Mouse (Mus musculus): ENCODE data around the gene Cnr2. TPM values are rescaled to one million over a fixed set of nuclear protein-coding genes. Genes with fewer than 3 reads are reported as not detected.

Cnr2 gene
- polyA plus RNA-seq, 1 experiment from 2014 or later: 0.32 TPM

GRCm38 (mm10) chr4:135896157-135896556 is 963 bp downstream of the Cnr2 start:
- no peak overlapping the region for H3K9ac ChIP-seq
- no peak overlapping the region for H3K4me3 ChIP-seq
- no peak for ATAC-seq (ENCODE audit: low FRiP score, low read depth)
- H3K27ac ChIP-seq: no peak overlapping the region
- no peaks in the 10 kb centered on the region for H3K27me3 ChIP-seq (replicated peaks)
- 80% methylated on average over 6 of the region's 6 CpGs for WGBS
- no peaks in the 10 kb centered on the region for H3K9me3 ChIP-seq
- no peak overlapping the region for H3K4me2 ChIP-seq (replicated peaks)
- no peaks in the 10 kb centered on the region for H3K4me1 ChIP-seq
- H3K36me3 ChIP-seq: no peaks in the 10 kb centered on the region

DNA sequence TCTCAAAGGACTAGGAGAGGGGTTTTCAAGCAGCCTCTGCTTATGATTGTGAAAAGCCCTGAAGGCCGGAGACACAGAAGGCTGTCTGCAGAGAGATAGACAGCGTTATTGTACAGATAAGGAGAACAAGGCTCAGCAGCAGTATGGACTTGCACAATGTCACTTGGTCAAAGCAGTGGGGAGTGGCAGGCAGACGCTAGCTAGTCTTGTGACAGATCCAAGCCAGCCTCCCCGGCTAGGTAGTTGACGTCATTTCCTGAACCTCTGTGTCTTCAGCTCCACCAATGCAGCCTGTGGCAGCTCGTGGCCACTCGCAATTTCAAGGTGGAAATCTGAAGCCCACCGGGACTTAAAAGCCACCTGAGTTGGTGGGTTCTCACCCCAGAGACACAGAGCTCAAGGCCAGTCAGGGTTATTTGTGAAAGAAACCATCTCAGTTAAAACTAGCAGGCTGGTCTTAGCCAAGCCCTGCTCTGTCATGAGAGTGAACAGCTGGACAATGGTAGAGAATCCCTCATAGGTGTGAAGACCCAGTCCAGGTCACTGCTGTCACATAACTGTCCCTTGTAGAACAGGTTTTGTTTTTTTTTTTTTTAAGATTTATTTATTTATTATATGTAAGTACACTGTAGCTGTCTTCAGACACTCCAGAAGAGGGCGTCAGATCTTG is 3.3 kb downstream of the Cnr2 start:
- H3K27ac ChIP-seq: no peak overlapping the region
- no peak for ATAC-seq (ENCODE audit: low FRiP score, low read depth)
- H3K9me3 ChIP-seq: no peaks in the 10 kb centered on the region
- H3K9ac ChIP-seq: no peak overlapping the region
- 76% methylated on average over 9 of the region's 9 CpGs for WGBS
- H3K4me3 ChIP-seq: no peak overlapping the region
- H3K27me3 ChIP-seq (replicated peaks): no peaks in the 10 kb centered on the region
- no peak overlapping the region for H3K4me2 ChIP-seq (replicated peaks)
- no peaks in the 10 kb centered on the region for H3K36me3 ChIP-seq
- H3K4me1 ChIP-seq: no peaks in the 10 kb centered on the region

DNA sequence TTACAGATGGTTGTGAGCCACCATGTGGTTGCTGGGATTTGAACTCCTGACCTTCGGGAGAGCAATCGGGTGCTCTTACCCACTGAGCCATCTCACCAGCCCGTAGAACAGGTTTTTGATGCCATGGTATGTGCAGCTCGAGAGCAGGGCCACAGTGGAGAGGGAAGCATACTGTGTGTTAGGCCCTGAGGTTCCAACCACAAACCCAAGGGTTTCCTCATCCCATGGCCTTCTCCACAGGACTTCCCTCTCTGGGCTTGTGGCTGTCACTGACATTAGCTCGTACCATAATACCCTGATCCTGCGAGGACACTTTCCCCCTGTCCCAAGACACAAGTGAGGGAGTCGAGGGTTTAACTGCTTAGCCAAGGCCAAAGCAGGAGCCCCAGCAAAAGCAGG is 3.9 kb downstream of the Cnr2 start:
- no peak for ATAC-seq (ENCODE audit: low FRiP score, low read depth)
- 89% methylated on average over 7 of the region's 7 CpGs for WGBS
- Histone ChIP-seq H3K27me3 (replicated peaks) (no peaks in the 10 kb centered on the region), H3K4me2 (replicated peaks) (no peak overlapping the region), H3K36me3 (no peaks in the 10 kb centered on the region), H3K9ac (no peak overlapping the region), H3K9me3 (no peaks in the 10 kb centered on the region), H3K4me3 (no peak overlapping the region), H3K27ac (no peak overlapping the region), H3K4me1 (no peaks in the 10 kb centered on the region)

DNA sequence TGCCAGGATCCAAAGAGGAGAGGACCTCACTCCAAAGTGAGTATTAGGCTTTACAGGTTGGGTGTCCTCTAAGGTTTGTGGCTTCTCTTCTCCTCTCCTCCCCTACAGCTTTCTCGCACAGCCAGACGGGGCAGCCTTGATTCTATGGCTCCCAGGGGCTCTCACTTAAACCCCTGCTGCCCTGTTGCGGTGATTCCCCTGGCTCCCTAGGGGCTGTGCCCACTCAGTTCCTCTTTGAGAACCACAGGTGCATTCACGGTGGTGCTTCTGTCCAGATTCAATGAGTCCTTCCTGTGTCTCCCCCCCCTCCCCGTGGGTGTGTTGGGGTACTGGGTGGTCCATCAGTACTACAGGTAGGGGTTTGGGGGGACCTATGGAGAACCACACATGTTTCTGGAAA is 4.8 kb downstream of the Cnr2 start:
- Histone ChIP-seq H3K4me1 (no peaks in the 10 kb centered on the region), H3K27ac (no peak overlapping the region), H3K36me3 (no peaks in the 10 kb centered on the region), H3K9me3 (no peaks in the 10 kb centered on the region), H3K9ac (no peak overlapping the region), H3K4me2 (replicated peaks) (no peak overlapping the region), H3K4me3 (no peak overlapping the region), H3K27me3 (replicated peaks) (no peaks in the 10 kb centered on the region)
- 82% methylated on average over 5 of the region's 5 CpGs for WGBS
- ATAC-seq (ENCODE audit: low FRiP score, low read depth): no peak

DNA sequence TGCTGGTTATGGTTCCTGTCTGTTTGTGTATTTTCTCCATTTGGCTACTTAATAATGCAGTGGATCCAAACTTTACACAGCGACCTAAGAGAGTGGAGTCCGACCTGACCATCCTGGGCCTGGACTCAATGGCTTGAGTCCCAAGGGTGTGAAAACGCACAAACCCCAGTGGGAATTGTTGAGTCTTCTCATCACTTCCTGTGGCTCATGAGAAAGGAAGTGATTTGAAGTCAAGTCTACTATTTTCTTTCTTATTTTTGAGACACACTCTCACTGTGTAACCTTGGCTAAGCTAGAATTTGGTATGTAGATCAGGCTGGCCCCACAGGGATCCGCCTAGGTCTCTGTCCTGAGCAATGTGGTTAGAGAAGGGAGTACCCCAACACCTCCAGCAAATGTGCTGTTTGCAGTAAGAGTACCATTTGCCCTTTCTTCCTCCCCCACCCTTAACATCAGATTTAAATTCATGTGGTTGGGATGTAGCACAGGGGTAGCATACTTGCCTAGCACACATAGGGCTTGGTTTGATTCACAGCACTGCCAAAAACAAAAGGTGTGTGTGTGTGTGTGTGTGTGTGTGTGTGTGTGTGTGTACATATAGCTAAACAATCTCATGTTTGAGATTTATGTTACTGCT is 7.5 kb downstream of the Cnr2 start:
- H3K4me1 ChIP-seq: no peaks in the 10 kb centered on the region
- no peaks in the 10 kb centered on the region for H3K27me3 ChIP-seq (replicated peaks)
- no peaks in the 10 kb centered on the region for H3K36me3 ChIP-seq
- no peak for ATAC-seq (ENCODE audit: low FRiP score, low read depth)
- H3K27ac ChIP-seq: no peak overlapping the region
- H3K4me2 ChIP-seq (replicated peaks): no peak overlapping the region
- no peak overlapping the region for H3K4me3 ChIP-seq
- WGBS: 89% methylated on average over 4 of the region's 4 CpGs
- H3K9me3 ChIP-seq: no peaks in the 10 kb centered on the region
- no peak overlapping the region for H3K9ac ChIP-seq

DNA sequence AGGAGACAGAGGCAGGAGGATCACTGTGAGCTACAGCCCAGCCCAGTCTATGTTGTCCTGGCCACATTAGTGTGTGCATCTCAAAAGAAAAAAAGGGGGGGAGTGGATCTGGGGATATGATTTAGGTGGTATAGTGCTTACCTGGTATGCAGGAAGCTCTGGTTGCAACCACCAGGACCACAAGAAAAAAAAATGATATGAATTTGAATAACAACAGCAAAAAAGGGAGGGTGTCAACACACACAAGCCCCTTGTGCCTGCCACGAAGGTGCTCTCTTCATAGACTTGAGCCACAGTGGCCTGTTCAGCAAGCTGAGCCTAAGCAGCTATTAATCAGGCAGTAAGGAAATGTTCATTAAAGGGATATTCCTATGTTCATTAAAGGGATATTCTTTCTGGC is 9.6 kb downstream of the Cnr2 start:
- no peaks in the 10 kb centered on the region for H3K4me1 ChIP-seq

GRCm38 (mm10) chr4:135906633-135907032 is 11.4 kb downstream of the Cnr2 start:
- 84% methylated on average over 3 of the region's 3 CpGs for WGBS
- no peaks in the 10 kb centered on the region for H3K9me3 ChIP-seq
- no peak overlapping the region for H3K4me2 ChIP-seq (replicated peaks)
- H3K9ac ChIP-seq: no peak overlapping the region
- H3K4me3 ChIP-seq: no peak overlapping the region
- no peaks in the 10 kb centered on the region for H3K36me3 ChIP-seq
- H3K27me3 ChIP-seq (replicated peaks): no peaks in the 10 kb centered on the region
- no peak for ATAC-seq (ENCODE audit: low FRiP score, low read depth)
- no peak overlapping the region for H3K27ac ChIP-seq
- no peaks in the 10 kb centered on the region for H3K4me1 ChIP-seq

More for the DNA sequence above, 9.6 kb downstream of the Cnr2 start:
- Histone ChIP-seq H3K4me2 (replicated peaks) (no peak overlapping the region), H3K36me3 (no peaks in the 10 kb centered on the region), H3K4me3 (no peak overlapping the region), H3K9me3 (no peaks in the 10 kb centered on the region), H3K9ac (no peak overlapping the region), H3K27me3 (replicated peaks) (no peaks in the 10 kb centered on the region), H3K27ac (no peak overlapping the region)
- WGBS: 67% methylated on average over 1 of the region's 1 CpGs
- ATAC-seq (ENCODE audit: low FRiP score, low read depth): no peak

GRCm38 (mm10) chr4:135909326-135910066 is 14.3 kb downstream of the Cnr2 start:
- Histone ChIP-seq H3K27me3 (replicated peaks) (no peaks in the 10 kb centered on the region), H3K9me3 (no peaks in the 10 kb centered on the region), H3K9ac (no peak overlapping the region), H3K4me1 (peaks cover 7% of the 10 kb centered on the region; the same call in 1 of the 2 replicates), H3K4me2 (replicated peaks) (no peak overlapping the region), H3K4me3 (no peak overlapping the region), H3K36me3 (no peaks in the 10 kb centered on the region), H3K27ac (no peak overlapping the region)
- WGBS: 76% methylated on average over 13 of the region's 13 CpGs
- no peak for ATAC-seq (ENCODE audit: low FRiP score, low read depth)

GRCm38 (mm10) chr4:135911531-135911930 is 16.3 kb downstream of the Cnr2 start:
- WGBS: 73% methylated on average over 7 of the region's 7 CpGs
- Histone ChIP-seq H3K4me3 (no peak overlapping the region), H3K27me3 (replicated peaks) (no peaks in the 10 kb centered on the region), H3K36me3 (no peaks in the 10 kb centered on the region), H3K27ac (no peak overlapping the region), H3K9ac (no peak overlapping the region), H3K4me1 (peaks cover 7% of the 10 kb centered on the region; the same call in 1 of the 2 replicates), H3K4me2 (replicated peaks) (no peak overlapping the region), H3K9me3 (no peaks in the 10 kb centered on the region)
- no peak for ATAC-seq (ENCODE audit: low FRiP score, low read depth)

- no peak overlapping the region for H3K9ac ChIP-seq
- no peaks in the 10 kb centered on the region for H3K9me3 ChIP-seq
- ATAC-seq (ENCODE audit: low FRiP score, low read depth): no peak
- H3K27me3 ChIP-seq (replicated peaks): no peaks in the 10 kb centered on the region
- H3K4me3 ChIP-seq: no peak overlapping the region
- no peaks in the 10 kb centered on the region for H3K36me3 ChIP-seq
- peaks cover 7% of the 10 kb centered on the region; the same call in 1 of the 2 replicates for H3K4me1 ChIP-seq
- 65% methylated on average over 3 of the region's 3 CpGs for WGBS
- no peak overlapping the region for H3K4me2 ChIP-seq (replicated peaks)
- no peak overlapping the region for H3K27ac ChIP-seq
These were observed 17.0 kb downstream of the Cnr2 start for GRCm38 (mm10) chr4:135912164-135912563.

GRCm38 (mm10) chr4:135912835-135913234 is 17.6 kb downstream of the Cnr2 start:
- Histone ChIP-seq H3K4me1 (peaks cover 7% of the 10 kb centered on the region; the same call in 1 of the 2 replicates), H3K4me2 (replicated peaks) (no peak overlapping the region), H3K27ac (no peak overlapping the region), H3K9me3 (no peaks in the 10 kb centered on the region), H3K36me3 (no peaks in the 10 kb centered on the region), H3K4me3 (no peak overlapping the region), H3K27me3 (replicated peaks) (no peaks in the 10 kb centered on the region), H3K9ac (peak overlapping the region; percentile 8; the same call in 1 of the 2 replicates)
- 12% methylated on average over 3 of the region's 3 CpGs for WGBS
- ATAC-seq (ENCODE audit: low FRiP score, low read depth): peak; percentile 78

DNA sequence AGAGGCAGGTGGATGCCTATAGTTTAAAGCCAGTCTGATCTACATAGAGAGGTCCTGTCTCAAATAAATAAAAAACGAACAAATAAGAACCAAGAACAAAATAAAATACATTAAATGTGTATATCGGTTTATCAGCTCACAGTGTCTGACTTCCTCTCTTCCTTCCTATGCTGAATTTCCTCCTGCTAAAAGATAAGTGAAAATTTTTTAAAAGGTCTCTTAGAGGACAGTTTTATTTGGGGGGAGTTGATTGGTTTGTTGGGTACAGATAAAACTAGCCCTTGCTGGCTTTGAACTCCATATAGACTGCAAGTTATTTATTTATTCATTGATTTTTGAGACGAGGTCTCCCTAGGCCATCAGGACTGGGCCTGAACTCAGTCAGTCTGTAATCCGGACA is 18.2 kb downstream of the Cnr2 start:
- Histone ChIP-seq H3K9ac (no peak overlapping the region), H3K9me3 (no peaks in the 10 kb centered on the region), H3K4me2 (replicated peaks) (no peak overlapping the region), H3K4me3 (no peak overlapping the region), H3K27me3 (replicated peaks) (no peaks in the 10 kb centered on the region), H3K36me3 (no peaks in the 10 kb centered on the region), H3K27ac (no peak overlapping the region), H3K4me1 (peaks cover 7% of the 10 kb centered on the region; the same call in 1 of the 2 replicates)
- 77% methylated on average over 4 of the region's 4 CpGs for WGBS
- ATAC-seq (ENCODE audit: low FRiP score, low read depth): no peak

Measured in neural tube, embryonic 12.5 days (tissue).